Mouse (Mus musculus) left cerebral cortex, adult 18-20 months (tissue): ENCODE data around the gene Arih2. TPM values are rescaled to one million over a fixed set of nuclear protein-coding genes. Genes with fewer than 3 reads are reported as not detected.

Experiments
- DNase-seq, 2 experiments: peaks; one replicate each; pipeline ENCODE4 v3.0.0; 2021 to 2022; ENCODE audit warnings: low spot score in 2 of 2, mixed read lengths in 1 of 2
- microRNA-seq, 2 experiments: library from miRNA; unstranded; fragments of <30 nt; microRNA quantifications; one replicate each; pipeline ENCODE4 v1.2.0; 2021
- total RNA-seq, 2 experiments: library from RNA; stranded (reverse); gene quantifications; 2 replicates each; pipeline ENCODE4 v1.2.3; 2021

Arih2 gene
- total RNA-seq, 2 experiments from 2014 or later = 51.0 to 51.8 TPM

DNA sequence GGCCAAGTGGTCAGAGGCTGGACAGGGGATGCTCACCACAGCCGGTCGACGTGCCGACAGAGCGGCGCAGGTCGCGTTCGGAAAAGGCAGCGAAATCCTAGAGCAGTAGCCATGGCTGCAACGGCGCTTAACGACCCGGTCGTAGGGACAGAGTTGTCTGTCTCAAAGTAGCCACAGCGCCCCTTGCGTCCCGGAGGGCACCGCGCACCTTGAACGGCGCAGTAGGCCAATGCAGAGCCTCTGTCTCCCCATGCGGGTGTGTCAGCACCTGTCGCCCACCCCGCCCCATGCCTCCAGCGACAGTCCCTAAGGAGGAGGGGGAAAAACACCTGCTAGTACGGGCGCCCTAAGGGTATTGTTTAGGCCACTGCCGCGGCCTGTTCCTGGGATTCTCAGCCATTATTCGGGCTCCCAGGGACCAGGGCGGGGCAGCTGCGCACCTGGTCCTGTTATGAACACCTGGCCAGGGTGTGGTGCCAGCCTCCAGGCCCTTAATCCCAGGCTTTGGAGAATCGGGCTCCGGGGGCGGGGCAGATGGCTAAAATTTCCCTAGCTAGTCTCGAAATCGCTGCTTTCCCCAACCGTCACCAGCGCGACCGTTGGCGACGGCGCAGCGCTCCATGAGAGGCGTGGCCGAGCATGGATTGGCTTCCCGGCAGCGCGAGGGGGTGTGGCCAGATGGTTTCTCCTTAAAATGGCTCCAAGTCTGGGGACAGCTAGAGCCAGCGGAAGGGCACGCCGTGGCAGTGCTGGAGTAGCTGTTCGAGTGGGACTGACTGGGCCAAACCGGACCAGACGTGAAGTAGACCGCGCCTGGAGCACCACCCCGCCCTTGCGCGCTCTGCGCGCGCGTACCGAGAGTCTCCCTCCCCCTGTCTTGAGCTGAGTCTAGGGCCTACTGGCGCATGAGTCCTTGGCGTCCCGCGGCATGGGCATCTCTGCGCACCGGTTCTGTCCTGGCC lies 82.1 kb downstream of the Arih2 start, which contains the start of gene Ndufaf3:
Gene Ndufaf3, minus strand, starts transcription at position 620 of the 962 bp plus-strand sequence.
- DNase-seq = peak; percentile 95 to 97

- DNase-seq = no peak
These were observed 83.0 kb downstream of the Arih2 start for GRCm38 (mm10) chr9:108565881-108566814.

DNA sequence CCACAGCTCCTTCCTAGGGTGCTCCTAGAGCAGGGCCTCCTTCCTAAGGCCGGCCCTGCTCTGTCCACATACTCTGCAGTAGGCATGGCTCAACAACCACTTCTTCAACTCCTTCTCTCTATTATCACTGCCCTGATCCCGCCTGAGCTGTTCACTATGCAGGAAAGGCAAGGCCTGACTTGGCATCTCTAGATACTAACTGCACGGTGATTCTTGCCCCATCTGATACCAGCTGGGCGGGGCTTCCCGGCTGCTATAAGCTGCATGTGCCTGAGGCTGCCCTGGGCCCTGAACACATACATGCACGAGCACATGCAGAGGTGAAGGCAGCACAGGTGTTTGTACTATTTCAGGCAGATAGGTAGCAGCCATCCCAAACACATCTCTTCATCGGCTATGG lies 85.1 kb downstream of the Arih2 start:
- DNase-seq = no peak

- DNase-seq = no peak
These were observed 85.5 kb downstream of the Arih2 start for GRCm38 (mm10) chr9:108563671-108564070.

DNA sequence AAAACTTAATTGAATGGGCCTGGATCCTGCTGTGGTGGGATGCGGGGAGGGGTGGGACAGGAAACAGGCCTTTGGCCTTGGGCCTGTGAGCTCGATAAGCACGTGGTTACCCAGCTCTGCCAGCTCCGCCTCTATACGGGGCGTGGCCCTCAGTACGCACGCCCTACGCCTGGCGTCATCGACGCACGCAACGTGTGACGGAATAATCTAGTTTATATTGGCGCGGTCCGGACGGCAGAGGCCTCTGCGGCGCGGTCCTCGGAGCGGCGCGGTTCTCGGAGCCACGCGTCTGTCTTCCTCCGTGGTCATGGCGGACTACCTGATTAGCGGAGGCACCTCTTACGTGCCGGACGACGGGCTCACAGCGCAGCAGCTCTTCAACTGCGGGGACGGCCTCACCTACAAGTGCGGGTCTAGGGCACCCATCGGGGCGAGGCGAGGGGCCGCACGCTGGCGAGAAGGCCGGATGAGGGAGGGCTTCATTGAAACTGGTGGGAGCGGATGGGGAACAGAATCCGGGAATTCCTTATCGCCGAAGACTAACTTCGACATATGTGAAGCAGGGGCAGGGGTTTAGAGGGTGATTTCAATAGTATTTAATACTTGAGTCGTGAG lies 88.9 kb downstream of the Arih2 start, which contains the start of gene Impdh2:
Gene Impdh2, plus strand, starts transcription at position 60 of the 615 bp plus-strand sequence.
- DNase-seq = peak; percentile 89 to 92

GRCm38 (mm10) chr9:108559169-108559568 lies 90.0 kb downstream of the Arih2 start:
- no peak for DNase-seq

Small RNAs within 50 kb of the gene (microRNA-seq; reads per million reads assigned to microRNA genes)
- gene Gm24083 = 0 reads per million in 2 experiments
- 0 reads per million in 2 experiments for gene Gm26298
- 0 reads per million in 2 experiments for gene Mir191
- 582 to 634 reads per million in 2 experiments for gene Mir425

Other genes with a start within 250 kb of the Arih2 start
- under 1 TPM; 0.23 TPM for gene Ccdc36, start 220.9 kb downstream of the Arih2 start, total RNA-seq
- gene BC048562, start 212.9 kb downstream of the Arih2 start, total RNA-seq = not detected
- 10 to 100 TPM; 37.9 to 39.9 TPM for gene Ccdc71, start 188.9 kb downstream of the Arih2 start, total RNA-seq
- gene Klhdc8b, start 187.8 kb downstream of the Arih2 start, total RNA-seq = 10 to 100 TPM; 40.3 to 44.7 TPM
- 10 to 100 TPM; 27.0 to 37.8 TPM for gene Lamb2, start 169.7 kb downstream of the Arih2 start, total RNA-seq
- 100 to 1,000 TPM; 139 to 142 TPM for gene Usp19, start 158.8 kb downstream of the Arih2 start, total RNA-seq
- 10 to 100 TPM; 72.7 to 77.7 TPM for gene Qars, start 141.7 kb downstream of the Arih2 start, total RNA-seq
- 100 to 1,000 TPM; 140 TPM for gene Qrich1, start 132.6 kb downstream of the Arih2 start, total RNA-seq
- 10 to 100 TPM; 46.7 to 47.7 TPM for gene Impdh2, start 89.1 kb downstream of the Arih2 start, total RNA-seq
- 10 to 100 TPM; 53.8 to 70.6 TPM for gene Ndufaf3, start 82.0 kb downstream of the Arih2 start, total RNA-seq
- gene Dalrd3, start 79.5 kb downstream of the Arih2 start, total RNA-seq = 100 to 1,000 TPM in 1 of 2 experiments, 10 to 100 TPM in 1; 85.1 to 102 TPM
- 100 to 1,000 TPM in 1 of 2 experiments, 10 to 100 TPM in 1; 96.3 to 126 TPM for gene Wdr6, start 70.6 kb downstream of the Arih2 start, total RNA-seq
- 10 to 100 TPM; 91.8 to 92.3 TPM for gene P4htm, start 51.7 kb downstream of the Arih2 start, total RNA-seq
- 10 to 100 TPM; 11.5 to 13.7 TPM for gene Slc25a20, start 12.7 kb upstream of the Arih2 start, total RNA-seq
- gene Prkar2a, start 39.9 kb upstream of the Arih2 start, total RNA-seq = 10 to 100 TPM; 47.7 to 50.9 TPM
- gene Ip6k2, start 134.4 kb upstream of the Arih2 start, total RNA-seq = 100 to 1,000 TPM; 140 to 154 TPM
- gene Nckipsd, start 159.0 kb upstream of the Arih2 start, total RNA-seq = 10 to 100 TPM; 65.4 to 68.7 TPM
- gene Celsr3, start 176.9 kb upstream of the Arih2 start, total RNA-seq = 10 to 100 TPM; 51.2 to 56.1 TPM
- 10 to 100 TPM; 11.7 to 14.0 TPM for gene Slc26a6, start 203.9 kb upstream of the Arih2 start, total RNA-seq